Mouse (Mus musculus): Measurements from ENCODE around the gene Wdr54. TPM values are rescaled to one million over a fixed set of nuclear protein-coding genes. Genes with fewer than 3 reads are reported as not detected.

Gene Wdr54
- 18.2 and 21.7 TPM in 2 replicates for polyA plus RNA-seq (2015; fragmentation: Nextera tagmentation; extraction: Ambion mirVana)

DNA sequence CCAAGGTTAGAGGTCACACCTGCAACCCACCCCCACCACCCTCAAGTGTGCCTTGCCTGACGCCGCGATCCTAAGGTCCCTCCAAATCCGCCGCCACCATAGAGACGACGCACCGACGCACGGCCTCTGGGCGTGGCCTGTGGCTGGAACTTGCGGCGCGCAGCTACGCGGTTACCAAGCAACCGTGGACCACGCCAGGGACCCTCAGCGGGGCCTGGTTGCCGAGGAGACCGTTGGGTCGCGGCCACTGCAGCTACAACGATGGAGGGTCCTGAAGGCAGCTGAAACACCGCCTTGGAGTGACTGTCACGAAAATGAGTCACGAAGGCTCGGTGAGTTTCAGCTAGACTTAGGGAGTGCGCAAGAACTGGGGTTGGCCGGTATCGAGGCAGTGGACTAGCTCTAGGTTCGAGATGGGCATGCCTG is at the start of gene Wdr54, which contains the start of gene 1700003E16Rik:
TSS of gene Wdr54 (minus strand) at position 139 of the 426 bp plus-strand sequence.
TSS of gene 1700003E16Rik (plus strand) at position 146 of the 426 bp plus-strand sequence.
- Histone ChIP-seq H3K36me3 (ENCODE audit: control insufficient read depth, insufficient read depth) (no peaks in the 10 kb centered on the region; the same call in 1 of the 2 replicates), H3K4me1 (replicated peaks; ENCODE audit: control insufficient read depth, insufficient read depth, low read length) (peaks cover 12% of the 10 kb centered on the region), H3K9ac (replicated peaks; ENCODE audit: low read depth, low read length) (peak within 1 kb of the TSS; percentile 57), H3K9me3 (ENCODE audit: control insufficient read depth, low read length) (no peaks in the 10 kb centered on the region), H3K27me3 (replicated peaks; ENCODE audit: control insufficient read depth, insufficient read depth, low read length) (peaks cover 13% of the 10 kb centered on the region), H3K4me2 (ENCODE audit: low read length) (peak within 1 kb of the TSS; percentile 71), H3K4me3 (replicated peaks; ENCODE audit: low read length) (peak within 1 kb of the TSS; percentile 63), H3K27ac (ENCODE audit: low read length) (no peak within 1 kb of the TSS)
- ATAC-seq, result peak; percentile 96
- WGBS, result under 1% methylated on average over 32 of the region's 32 CpGs

DNA sequence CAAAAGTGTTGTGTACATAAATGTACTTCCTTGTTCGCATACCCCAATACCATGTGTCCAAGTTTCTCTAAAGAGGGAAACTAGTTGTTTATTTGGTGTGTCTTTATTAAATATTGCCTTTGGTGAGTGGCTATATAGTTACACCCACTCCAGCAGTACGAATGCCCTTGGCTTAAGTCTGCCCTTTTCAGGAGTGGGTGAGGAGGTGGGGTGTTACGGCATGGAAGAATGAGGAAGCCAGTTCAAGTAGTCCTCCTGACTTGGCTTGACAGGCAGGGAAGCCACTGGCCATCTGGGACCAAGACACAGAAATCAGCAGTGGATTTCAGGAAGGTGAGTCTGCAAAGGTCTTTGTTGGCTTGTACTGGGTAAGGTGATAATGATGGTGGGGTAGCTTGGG is 49.7 kb upstream of the Wdr54 start:
- Histone ChIP-seq H3K27me3 (replicated peaks; ENCODE audit: control insufficient read depth, insufficient read depth, low read length) (no peaks in the 10 kb centered on the region), H3K9ac (replicated peaks; ENCODE audit: low read depth, low read length) (no peak overlapping the region), H3K36me3 (ENCODE audit: control insufficient read depth, insufficient read depth) (peaks cover 3% of the 10 kb centered on the region; the same call in 1 of the 2 replicates), H3K4me1 (replicated peaks; ENCODE audit: control insufficient read depth, insufficient read depth, low read length) (0 out of 2 replicates have a peak, but pooled peaks cover 5% of the 10 kb centered on the region), H3K4me2 (ENCODE audit: low read length) (no peak overlapping the region), H3K27ac (ENCODE audit: low read length) (no peak overlapping the region), H3K9me3 (ENCODE audit: control insufficient read depth, low read length) (no peaks in the 10 kb centered on the region), H3K4me3 (replicated peaks; ENCODE audit: low read length) (no peak overlapping the region)
- 92% methylated on average over 3 of the region's 3 CpGs for WGBS
- ATAC-seq, result no peak

DNA sequence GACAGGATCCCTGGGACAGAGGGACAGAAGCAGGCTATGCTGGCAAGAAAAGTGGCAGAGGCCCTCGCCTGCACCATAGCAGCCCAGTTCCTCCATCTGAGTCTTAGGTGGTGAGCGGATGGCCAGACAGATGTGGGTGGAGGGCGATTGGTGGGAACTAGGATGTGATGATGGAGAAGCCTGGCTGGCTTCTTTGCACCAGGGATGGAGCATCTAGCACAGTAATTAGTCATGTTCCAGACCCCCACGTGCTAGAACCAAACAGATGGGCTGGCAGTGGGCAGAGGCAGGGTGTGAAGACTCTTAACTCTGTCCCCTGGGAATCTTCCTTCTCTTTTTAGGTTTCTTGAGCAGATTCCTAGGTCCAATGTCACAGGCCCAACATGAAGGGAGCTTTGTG is 47.1 kb upstream of the Wdr54 start:
- Histone ChIP-seq H3K9me3 (ENCODE audit: control insufficient read depth, low read length) (no peaks in the 10 kb centered on the region), H3K9ac (replicated peaks; ENCODE audit: low read depth, low read length) (no peak overlapping the region), H3K27ac (ENCODE audit: low read length) (no peak overlapping the region), H3K4me3 (replicated peaks; ENCODE audit: low read length) (no peak overlapping the region), H3K27me3 (replicated peaks; ENCODE audit: control insufficient read depth, insufficient read depth, low read length) (no peaks in the 10 kb centered on the region), H3K4me1 (replicated peaks; ENCODE audit: control insufficient read depth, insufficient read depth, low read length) (no peaks in the 10 kb centered on the region), H3K4me2 (ENCODE audit: low read length) (no peak overlapping the region), H3K36me3 (ENCODE audit: control insufficient read depth, insufficient read depth) (peaks cover 20% of the 10 kb centered on the region)
- WGBS, result 86% methylated on average over 4 of the region's 4 CpGs
- no peak for ATAC-seq

DNA sequence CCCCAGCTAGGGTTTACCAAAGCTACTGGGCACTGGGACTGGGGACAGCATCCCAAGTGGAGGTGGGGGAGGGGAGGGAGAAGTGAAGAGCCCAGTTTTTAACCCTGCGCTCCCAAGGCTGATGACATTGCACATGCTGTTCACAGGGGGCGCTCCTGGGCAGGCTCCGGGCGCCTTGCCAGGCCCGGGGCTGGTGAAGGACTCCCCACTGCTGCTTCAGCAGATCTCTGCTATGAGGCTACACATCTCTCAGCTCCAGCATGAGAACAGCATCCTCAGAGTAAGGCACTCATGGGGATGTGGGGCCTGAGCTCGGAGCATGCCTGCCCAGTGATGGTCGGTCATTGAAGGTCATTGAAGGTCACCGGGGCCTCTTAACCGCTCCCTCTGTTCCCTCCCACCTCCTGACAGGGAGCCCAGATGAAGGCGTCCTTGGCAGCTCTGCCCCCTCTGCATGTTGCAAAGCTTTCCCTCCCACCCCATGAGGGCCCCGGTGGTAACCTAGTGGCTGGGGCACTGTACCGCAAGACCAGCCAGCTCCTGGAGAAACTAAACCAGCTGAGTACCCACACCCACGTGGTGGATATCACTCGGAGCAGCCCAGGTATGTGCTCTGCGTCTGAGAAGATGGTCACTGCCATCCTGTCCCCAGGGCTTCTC is 41.3 kb upstream of the Wdr54 start:
- ATAC-seq, result peak; percentile 15
- Histone ChIP-seq H3K27ac (ENCODE audit: low read length) (no peak overlapping the region), H3K4me3 (replicated peaks; ENCODE audit: low read length) (no peak overlapping the region), H3K9ac (replicated peaks; ENCODE audit: low read depth, low read length) (no peak overlapping the region), H3K4me1 (replicated peaks; ENCODE audit: control insufficient read depth, insufficient read depth, low read length) (no peaks in the 10 kb centered on the region), H3K27me3 (replicated peaks; ENCODE audit: control insufficient read depth, insufficient read depth, low read length) (no peaks in the 10 kb centered on the region), H3K9me3 (ENCODE audit: control insufficient read depth, low read length) (no peaks in the 10 kb centered on the region), H3K36me3 (ENCODE audit: control insufficient read depth, insufficient read depth) (peaks cover 63% of the 10 kb centered on the region), H3K4me2 (ENCODE audit: low read length) (no peak overlapping the region)
- 47% methylated on average over 15 of the region's 15 CpGs for WGBS

DNA sequence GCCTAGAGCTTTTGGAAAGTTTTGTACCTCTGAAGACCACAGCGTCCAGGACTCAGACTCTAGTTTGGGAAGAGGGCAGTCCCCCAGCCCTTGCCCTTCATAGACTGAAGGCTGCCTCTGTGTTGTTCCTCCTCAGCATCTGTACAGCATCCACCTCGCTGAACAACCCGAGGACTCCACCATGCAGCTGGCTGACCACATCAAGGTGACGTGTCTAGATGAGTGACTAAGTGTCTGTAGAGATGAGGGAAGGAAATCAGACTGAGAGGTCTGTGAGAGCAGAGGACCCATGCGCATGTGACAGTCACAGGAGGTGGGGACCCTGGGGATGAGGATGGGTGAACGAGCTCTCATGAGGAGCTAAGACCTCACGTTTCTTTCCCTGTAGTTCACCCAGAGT is 37.4 kb upstream of the Wdr54 start:
- H3K27me3 ChIP-seq (replicated peaks; ENCODE audit: control insufficient read depth, insufficient read depth, low read length), result no peaks in the 10 kb centered on the region
- H3K36me3 ChIP-seq (ENCODE audit: control insufficient read depth, insufficient read depth), result peaks cover 73% of the 10 kb centered on the region
- H3K9ac ChIP-seq (replicated peaks; ENCODE audit: low read depth, low read length), result no peak overlapping the region
- H3K27ac ChIP-seq (ENCODE audit: low read length), result no peak overlapping the region
- ATAC-seq, result no peak
- H3K9me3 ChIP-seq (ENCODE audit: control insufficient read depth, low read length), result no peaks in the 10 kb centered on the region
- WGBS, result 94% methylated on average over 7 of the region's 7 CpGs
- H3K4me3 ChIP-seq (replicated peaks; ENCODE audit: low read length), result no peak overlapping the region
- no peaks in the 10 kb centered on the region for H3K4me1 ChIP-seq (replicated peaks; ENCODE audit: control insufficient read depth, insufficient read depth, low read length)
- no peak overlapping the region for H3K4me2 ChIP-seq (ENCODE audit: low read length)

DNA sequence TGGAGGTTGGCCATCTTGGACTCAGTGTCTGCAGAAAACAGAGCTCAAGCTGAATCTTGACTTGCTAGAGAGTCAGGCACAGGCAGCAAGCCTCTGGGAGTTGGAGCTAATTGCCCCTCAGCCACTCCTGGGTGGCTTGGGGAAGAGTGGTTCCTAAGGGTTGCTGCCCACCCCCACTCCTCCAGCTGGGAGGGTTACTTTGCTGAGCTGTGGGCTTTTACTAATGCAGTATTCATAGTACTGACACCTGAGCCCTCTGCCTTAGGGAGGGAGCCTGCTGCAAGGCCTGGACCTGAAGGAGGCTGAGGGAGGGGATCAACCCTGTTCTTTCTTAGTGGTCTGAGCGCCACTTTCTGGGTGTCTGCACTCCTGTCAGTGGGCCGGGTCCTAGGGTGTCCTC is 30.7 kb upstream of the Wdr54 start:
- peak overlapping the region; percentile 66 for H3K4me3 ChIP-seq (replicated peaks; ENCODE audit: low read length)
- H3K9me3 ChIP-seq (ENCODE audit: control insufficient read depth, low read length), result no peaks in the 10 kb centered on the region
- H3K9ac ChIP-seq (replicated peaks; ENCODE audit: low read depth, low read length), result no peak overlapping the region; the same call in 1 of the 2 replicates
- peaks cover 30% of the 10 kb centered on the region for H3K4me1 ChIP-seq (replicated peaks; ENCODE audit: control insufficient read depth, insufficient read depth, low read length)
- ATAC-seq, result no peak
- no peak overlapping the region for H3K27ac ChIP-seq (ENCODE audit: low read length)
- H3K27me3 ChIP-seq (replicated peaks; ENCODE audit: control insufficient read depth, insufficient read depth, low read length), result no peaks in the 10 kb centered on the region
- H3K36me3 ChIP-seq (ENCODE audit: control insufficient read depth, insufficient read depth), result peaks cover 35% of the 10 kb centered on the region
- peak overlapping the region; percentile 61 for H3K4me2 ChIP-seq (ENCODE audit: low read length)
- 81% methylated on average over 2 of the region's 2 CpGs for WGBS

DNA sequence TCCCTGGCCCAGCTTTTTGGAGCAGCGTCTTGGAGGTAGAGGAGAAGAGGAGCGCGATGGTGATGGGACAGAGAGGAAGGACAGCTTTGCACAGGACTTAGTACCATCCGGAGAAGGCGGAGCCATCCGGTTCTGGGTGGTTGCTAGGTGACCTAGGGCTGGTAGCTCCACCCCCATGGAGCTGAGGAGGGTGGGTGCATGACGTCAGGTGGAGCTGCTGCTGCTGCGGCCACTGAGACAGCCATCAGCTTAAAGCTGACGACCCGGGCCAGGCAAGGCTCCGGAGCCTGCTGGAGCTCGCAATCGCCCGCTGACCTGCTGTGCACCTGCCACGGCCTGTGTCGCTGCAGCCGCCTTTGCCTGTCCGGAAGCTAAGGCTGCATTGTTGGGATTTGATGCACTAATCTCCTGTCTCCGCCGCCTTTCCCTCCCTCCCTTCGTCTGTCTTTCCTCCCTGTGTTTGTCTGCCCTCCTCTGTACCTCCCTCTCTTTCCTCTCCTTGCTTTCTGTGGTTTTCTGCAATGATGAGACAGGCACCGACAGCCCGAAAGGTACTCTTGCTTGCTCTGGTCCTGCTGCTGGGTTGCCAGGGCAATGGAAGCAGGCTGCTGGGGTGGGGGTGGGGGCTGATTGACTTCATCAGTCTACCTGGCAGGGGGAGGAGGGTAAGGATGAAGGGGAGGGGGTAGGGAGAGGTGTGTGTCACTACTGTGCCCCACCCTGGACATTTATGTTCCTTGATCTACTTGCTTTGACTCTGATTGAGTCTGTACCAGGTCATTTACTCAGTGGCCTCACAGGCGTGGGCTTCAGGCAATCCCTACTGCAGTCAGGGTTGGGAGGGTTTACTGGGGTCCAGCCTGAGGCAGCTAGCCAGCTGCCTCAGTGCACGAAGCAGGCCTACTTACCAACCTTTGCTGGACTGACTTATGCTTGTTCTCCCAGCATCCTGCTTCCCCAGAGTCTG is 30.0 kb upstream of the Wdr54 start:
- ATAC-seq, result peak; percentile 96
- WGBS, result 5% methylated on average over 25 of the region's 25 CpGs
- H3K9ac ChIP-seq (replicated peaks; ENCODE audit: low read depth, low read length), result peak overlapping the region; percentile 82
- peaks cover 28% of the 10 kb centered on the region for H3K36me3 ChIP-seq (ENCODE audit: control insufficient read depth, insufficient read depth)
- peaks cover 30% of the 10 kb centered on the region for H3K4me1 ChIP-seq (replicated peaks; ENCODE audit: control insufficient read depth, insufficient read depth, low read length)
- H3K9me3 ChIP-seq (ENCODE audit: control insufficient read depth, low read length), result no peaks in the 10 kb centered on the region
- H3K27me3 ChIP-seq (replicated peaks; ENCODE audit: control insufficient read depth, insufficient read depth, low read length), result no peaks in the 10 kb centered on the region
- peak overlapping the region; percentile 80 for H3K27ac ChIP-seq (ENCODE audit: low read length)
- peak overlapping the region; percentile 66 for H3K4me3 ChIP-seq (replicated peaks; ENCODE audit: low read length)
- peak overlapping the region; percentile 61 for H3K4me2 ChIP-seq (ENCODE audit: low read length)

DNA sequence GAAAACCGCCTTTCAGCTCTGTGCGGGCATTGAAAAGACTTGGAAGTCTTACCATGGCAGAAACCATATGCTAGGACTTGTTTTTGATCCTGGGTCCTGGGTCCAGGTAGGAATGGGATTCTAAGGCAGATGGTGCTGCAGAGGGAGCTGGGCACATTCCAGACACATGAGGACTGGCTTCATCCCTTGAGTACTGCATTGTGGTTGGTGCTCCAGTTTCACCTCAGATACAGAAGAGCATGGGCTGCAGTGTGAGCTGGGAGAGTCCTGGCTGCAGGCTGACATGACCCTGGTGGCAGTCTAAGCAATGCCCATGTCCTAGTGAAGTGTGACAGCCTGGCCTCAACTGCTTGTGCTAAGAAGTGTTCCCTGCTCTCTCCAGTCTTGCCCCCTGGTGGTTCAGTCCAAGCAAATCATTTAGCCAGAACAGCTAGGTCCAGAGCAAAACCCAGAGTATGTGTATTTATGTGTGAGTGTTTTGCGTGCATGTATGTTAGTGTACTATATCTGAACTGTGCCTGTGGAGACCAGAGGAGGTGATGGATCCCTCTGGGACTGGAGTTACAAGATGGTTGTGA is 28.8 kb upstream of the Wdr54 start:
- Histone ChIP-seq H3K9ac (replicated peaks; ENCODE audit: low read depth, low read length) (no peak overlapping the region), H3K4me2 (ENCODE audit: low read length) (no peak overlapping the region), H3K36me3 (ENCODE audit: control insufficient read depth, insufficient read depth) (peaks cover 18% of the 10 kb centered on the region), H3K27ac (ENCODE audit: low read length) (no peak overlapping the region), H3K4me3 (replicated peaks; ENCODE audit: low read length) (no peak overlapping the region), H3K27me3 (replicated peaks; ENCODE audit: control insufficient read depth, insufficient read depth, low read length) (no peaks in the 10 kb centered on the region), H3K9me3 (ENCODE audit: control insufficient read depth, low read length) (no peaks in the 10 kb centered on the region), H3K4me1 (replicated peaks; ENCODE audit: control insufficient read depth, insufficient read depth, low read length) (peaks cover 31% of the 10 kb centered on the region)
- ATAC-seq, result no peak
- WGBS, result 80% methylated on average over 3 of the region's 3 CpGs

DNA sequence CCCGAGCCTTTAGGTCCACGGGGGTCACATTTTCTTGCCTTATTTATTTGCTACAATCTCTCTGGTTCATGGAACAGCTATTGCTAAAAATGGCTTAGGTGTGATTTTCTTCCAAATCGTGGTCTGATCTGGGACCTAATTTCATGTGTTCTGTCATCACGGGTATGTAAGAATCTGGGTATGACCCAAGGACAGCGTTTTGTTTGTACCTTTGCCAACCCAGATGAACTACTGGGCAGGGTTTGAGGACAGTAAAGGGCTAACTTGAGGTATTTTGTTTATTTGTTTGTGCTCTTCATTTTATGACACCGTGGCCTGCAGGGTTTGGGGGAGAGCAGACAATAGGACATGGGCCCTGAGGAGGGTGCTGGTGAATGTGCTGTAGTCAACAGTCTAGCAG is 24.4 kb upstream of the Wdr54 start:
- H3K4me3 ChIP-seq (replicated peaks; ENCODE audit: low read length), result no peak overlapping the region
- H3K9ac ChIP-seq (replicated peaks; ENCODE audit: low read depth, low read length), result no peak overlapping the region

More for the DNA sequence above, 24.4 kb upstream of the Wdr54 start:
- Histone ChIP-seq H3K36me3 (ENCODE audit: control insufficient read depth, insufficient read depth) (peaks cover 12% of the 10 kb centered on the region), H3K9me3 (ENCODE audit: control insufficient read depth, low read length) (no peaks in the 10 kb centered on the region), H3K27ac (ENCODE audit: low read length) (no peak overlapping the region), H3K4me2 (ENCODE audit: low read length) (no peak overlapping the region), H3K4me1 (replicated peaks; ENCODE audit: control insufficient read depth, insufficient read depth, low read length) (peaks cover 16% of the 10 kb centered on the region), H3K27me3 (replicated peaks; ENCODE audit: control insufficient read depth, insufficient read depth, low read length) (no peaks in the 10 kb centered on the region)
- ATAC-seq, result no peak
- 80% methylated on average over 6 of the region's 6 CpGs for WGBS
